Mouse (Mus musculus) ES-E14 (cell line): ENCODE measurements around the gene Olfr459.

Experiments
- HCFC1 ChIP-seq: IDR thresholded peaks from 2 replicates; pipeline ENCODE4 v1.6.1; 2012; ENCODE audit warnings: low read length, inconsistent platforms, borderline replicate concordance; ENCODE audit not compliant: insufficient read depth
- MAFK ChIP-seq: IDR thresholded peaks from 2 replicates; pipeline ENCODE4 v1.6.1; 2014; ENCODE audit warnings: mild to moderate bottlenecking, low read depth, low read length, inconsistent platforms; ENCODE audit not compliant: insufficient read depth
- ZC3H11A ChIP-seq: IDR thresholded peaks from 2 replicates; pipeline ENCODE4 v1.6.1; 2012; ENCODE audit warnings: low read depth, mild to moderate bottlenecking, inconsistent platforms, low read length, borderline replicate concordance

DNA sequence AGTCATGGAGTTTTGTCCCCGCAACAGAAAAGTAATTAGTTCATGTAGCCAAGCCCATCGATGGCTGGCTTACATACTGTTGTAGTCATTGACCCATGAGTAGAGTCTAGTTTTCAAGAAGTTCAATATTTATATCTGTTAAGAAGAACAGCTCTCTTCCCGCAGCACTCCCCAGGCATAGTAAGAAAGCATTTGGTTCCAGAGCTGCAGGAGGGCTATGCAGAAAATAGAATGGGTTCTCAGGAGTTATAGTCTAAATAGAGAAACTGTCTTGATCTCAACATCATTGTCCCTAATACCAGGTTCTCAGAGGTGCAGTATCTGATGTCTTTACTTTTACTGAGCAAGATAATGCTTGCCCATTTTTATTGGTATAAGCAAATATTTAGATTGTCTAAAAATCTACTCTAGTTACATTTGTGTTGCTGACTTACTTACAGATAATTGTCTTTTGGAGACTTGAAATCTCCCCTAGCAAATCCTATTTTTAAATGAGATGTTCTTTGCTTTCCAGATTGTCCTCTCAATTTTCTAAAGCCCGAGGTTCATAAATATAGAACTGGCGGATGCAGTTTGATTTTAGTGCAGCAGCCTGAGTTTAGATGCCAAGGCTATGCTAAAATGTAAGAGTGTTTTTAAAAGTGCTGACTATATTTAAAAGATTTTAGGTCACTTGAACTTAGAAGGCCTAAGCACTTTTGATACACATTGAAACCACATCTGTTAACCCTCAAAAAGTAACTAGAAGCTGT, 40.1 kb downstream of the Olfr459 start:
- TF ChIP-seq HCFC1 (no peak), MAFK (no peak), ZC3H11A (no peak)
